Mouse (Mus musculus) heart, postnatal 0 days (tissue): Measurements from ENCODE around the gene Prkcq.

Experiments
- CTCF ChIP-seq: IDR thresholded peaks from 2 replicates; pipeline ENCODE4 v1.5.1; 2016; ENCODE audit warnings: antibody characterized with exemption, control low read depth, low read depth
- EP300 ChIP-seq: IDR thresholded peaks from 2 replicates; pipeline ENCODE4 v1.6.1; 2016; ENCODE audit warnings: antibody characterized with exemption, low read depth

GRCm38 (mm10) chr2:11182096-11182495, 10.2 kb downstream of the Prkcq start:
- TF ChIP-seq CTCF (no peak), EP300 (no peak)
